Mouse (Mus musculus) granulocyte monocyte progenitor cell, adult 5-6 weeks (primary cell): Measurements from ENCODE around the gene Romo1. TPM values are rescaled to one million over a fixed set of nuclear protein-coding genes. Genes with fewer than 3 reads are reported as not detected.
"Not testable (repeated sequence)": the region's sequence is repeated elsewhere in the genome, so short reads cannot be mapped to it uniquely, and the experiment has no call there.

Experiments
- ATAC-seq: replicated peaks from 2 replicates; pipeline ENCODE4 v1.8.0; 2016; ENCODE audit warnings: mild to moderate bottlenecking, moderate TSS enrichment, inconsistent platforms; ENCODE audit not compliant: poor library complexity, severe bottlenecking
- total RNA-seq, 2 experiments: library from RNA; stranded (forward) in 1 of 2; stranded (reverse) in 1 of 2; fragments of 200-712, 200-1000 nt in 1 of 2; fragments of >200 nt in 1 of 2; fragmentation: Nextera tagmentation in 1 of 2; gene quantifications; 2 replicates each; pipeline ENCODE4 v1.2.3; 2014 to 2017

Romo1 gene
- total RNA-seq, 2 experiments from 2014 or later = 38.1 to 174 TPM

DNA sequence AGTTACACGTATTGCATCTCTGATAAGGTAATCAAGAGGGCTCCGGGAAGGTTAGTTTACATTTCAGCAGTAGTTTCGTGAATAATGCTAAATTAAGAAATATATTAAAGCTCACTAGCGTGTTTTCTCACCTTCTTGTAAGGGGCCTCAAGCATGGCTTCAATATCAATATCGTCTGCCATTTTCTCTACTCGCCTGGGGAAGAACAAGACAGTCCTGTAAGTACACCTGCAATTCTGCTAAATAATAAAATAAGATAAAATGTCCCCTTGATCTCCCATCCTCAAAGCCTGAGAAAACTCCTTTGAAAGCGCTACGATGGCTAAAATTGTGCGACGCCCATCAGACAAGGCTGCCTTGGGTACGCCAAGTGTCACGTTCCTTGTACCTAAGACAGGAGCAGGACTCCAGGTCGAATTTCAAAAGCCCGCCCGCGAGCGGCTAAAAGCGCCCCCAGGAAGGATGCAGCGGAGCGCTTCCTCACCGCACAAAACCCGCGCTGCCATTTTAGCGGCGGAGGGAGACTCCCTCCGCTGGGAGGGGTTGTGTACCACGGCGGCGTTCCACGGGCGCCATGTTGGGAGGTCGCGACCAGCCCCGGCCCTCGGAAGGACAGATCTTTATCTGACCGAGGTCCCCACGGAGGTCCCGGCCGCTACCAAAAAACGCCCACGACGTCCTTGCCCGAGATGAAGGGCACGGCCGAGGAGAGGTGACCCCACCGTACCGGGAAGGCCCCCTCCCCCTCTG, 35.4 kb downstream of the Romo1 start:
- ATAC-seq = peak; percentile 57

DNA sequence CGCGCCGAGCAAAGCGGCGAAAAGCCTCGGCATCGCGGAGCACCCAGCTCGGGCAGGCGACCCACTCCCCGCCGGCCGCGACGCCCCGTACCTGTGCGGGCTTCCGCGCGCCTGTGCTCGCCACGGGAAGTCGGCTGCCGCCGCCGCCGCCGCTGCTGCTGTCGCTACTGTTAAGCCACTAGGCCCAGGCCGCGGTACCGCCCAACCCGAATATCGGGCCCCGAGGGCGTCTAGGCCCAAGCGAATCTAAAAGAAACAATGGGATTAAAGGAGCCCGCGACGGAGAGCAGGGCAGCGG, 35.9 kb downstream of the Romo1 start:
- no peak for ATAC-seq

DNA sequence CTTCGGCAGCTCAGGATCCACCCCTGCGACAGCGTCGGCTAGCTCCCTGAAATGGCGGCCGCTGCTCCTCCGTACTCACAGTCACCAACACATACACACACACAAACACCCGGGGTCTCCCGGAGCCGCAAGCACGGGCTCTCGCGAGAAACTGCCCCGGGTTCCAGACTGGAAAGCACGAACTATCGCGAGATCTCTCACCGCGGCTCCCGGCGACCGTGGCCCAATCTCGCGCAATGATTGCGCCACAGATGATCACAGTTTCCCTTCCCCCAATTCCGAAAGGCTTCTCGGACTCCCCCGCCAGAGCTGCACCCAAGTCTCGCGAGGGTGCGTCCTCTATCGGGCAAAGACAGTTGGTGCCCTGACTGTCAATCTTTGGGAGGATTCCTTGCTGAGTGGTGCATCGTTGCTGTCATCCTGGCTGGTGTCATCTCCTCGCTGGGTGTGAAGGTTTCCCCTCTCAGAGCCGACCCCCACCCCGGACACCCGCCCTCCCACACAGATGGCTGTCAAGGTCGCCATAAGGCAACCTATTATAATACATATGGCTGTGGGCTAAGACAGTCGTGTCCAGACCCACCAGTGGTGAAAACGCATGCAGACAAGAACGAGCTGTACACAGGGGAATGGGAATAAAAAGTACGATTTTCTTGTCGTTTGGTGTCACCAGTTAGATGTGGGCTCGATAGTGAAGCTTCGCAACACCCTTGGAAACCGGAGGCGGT, 36.4 kb downstream of the Romo1 start, which contains the start of gene Rbm39:
Rbm39 (minus strand) TSS at position 145 of the 728 bp plus-strand sequence.
- ATAC-seq = peak; percentile 86

DNA sequence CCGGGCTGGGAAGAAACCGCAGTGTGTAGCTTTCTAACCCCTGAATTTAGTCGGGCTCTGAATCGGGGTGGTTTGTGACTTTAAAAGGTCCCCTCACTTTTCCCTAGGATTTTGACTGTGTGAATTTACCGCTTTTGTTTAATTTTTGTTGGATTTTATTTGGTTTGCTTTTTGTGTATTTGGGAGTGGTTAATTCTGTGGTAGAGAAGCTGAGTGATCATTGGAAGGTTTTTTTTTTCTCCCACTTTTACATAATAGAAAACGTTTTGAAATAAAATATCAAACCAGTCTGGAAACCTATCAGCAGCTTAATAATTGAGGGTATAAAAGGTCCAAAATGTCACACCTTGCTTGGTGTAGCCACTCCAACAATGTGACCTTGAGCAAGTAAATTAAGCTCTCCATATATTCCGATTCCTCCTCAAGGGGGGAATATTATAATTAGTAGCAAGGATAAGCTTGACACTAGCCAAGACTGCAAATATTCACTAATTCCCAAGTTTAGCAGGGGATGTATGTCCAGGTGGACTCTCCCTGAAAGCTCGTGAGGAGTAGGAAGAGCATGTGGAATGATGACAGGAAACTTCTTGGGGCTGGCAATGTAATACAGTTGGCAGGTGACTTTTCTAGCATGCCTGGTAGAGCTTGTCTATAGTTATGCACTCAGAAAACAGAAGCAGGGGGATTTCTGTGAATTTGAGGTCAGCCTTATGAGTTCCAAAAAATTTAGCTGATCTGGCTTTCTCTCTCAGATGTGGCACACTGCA, 37.2 kb downstream of the Romo1 start:
- ATAC-seq = no peak

DNA sequence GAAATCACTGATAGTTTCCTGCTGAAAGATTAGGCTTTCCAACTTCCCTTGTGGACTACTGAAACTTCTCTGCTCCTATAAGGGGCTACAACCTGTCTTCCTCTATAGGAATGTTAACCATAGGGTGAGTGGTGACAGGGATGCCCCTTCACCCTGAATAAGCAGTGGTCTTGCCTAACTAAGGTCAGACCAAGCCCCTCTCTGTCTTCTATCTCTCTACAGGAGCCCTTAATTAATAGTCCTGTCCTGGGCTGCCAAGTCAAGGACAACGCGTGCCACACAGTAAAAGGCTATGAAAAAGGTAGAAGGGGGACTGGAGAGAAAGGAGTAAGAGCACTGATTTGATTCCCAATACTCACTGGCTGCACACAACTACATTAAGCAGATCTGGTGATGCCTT, 37.8 kb downstream of the Romo1 start:
- ATAC-seq = no peak

DNA sequence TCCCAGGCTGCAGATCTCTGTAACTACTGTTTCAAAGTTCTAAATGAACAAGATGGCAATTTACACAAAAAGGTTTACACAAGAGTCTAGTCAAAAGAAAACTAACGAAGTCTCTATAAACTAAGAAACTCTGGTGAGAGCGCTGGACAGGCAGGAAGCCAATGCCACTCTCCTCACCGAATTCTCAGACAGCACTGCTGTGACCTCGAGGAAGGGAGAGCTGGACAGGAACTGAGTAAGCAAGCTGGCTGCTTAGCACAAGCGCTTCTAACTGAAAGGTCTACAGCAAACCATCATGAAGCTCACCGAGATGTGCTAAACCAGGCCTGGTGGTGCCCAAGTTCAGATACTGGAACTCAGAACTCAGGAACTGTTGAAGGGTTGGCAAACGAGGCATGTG, 45.4 kb downstream of the Romo1 start:
- ATAC-seq = not testable (repeated sequence)

DNA sequence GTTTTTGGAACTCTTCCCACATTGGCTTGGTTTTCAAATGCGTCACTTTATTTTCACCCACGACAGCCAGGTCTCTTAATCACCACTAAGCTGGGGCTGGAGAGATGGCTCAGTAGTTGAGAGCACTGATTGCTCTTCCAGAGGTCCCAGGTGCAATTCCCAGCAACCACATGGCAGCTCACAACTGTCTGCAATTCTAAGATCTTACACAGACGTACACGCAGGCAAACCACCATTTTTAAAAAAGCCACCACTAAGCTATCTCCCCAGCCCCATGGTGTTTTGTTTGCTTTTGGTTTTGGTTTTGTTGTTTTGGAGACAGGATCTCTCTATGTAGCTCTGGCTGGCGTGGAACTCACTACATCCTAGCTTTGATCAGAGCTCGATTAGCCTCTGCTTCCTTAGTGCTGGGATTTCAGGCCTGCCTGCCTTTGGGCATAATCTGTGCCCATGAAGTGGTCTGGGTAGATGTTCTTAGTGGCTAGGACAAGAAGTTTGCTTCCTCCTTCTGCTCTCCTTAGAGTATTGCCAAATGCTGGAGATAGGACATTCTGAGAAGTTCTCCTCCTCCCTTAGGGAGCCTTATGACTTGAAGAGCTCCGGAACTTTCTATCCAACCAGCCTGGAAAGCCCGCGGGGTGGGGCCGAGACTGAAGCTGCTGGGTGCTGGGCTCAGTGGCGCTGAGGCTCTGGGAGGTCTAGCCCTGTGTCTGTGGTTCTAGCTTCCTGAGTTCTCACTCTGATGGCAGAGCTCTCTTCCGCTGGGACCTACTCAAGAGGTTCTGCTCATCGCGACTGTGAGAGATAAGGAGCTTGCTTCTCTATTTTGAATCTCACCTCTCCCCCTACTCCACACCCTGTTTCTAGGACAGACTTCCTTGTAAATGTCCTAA, 46.4 kb downstream of the Romo1 start:
- peak; percentile 90 for ATAC-seq

DNA sequence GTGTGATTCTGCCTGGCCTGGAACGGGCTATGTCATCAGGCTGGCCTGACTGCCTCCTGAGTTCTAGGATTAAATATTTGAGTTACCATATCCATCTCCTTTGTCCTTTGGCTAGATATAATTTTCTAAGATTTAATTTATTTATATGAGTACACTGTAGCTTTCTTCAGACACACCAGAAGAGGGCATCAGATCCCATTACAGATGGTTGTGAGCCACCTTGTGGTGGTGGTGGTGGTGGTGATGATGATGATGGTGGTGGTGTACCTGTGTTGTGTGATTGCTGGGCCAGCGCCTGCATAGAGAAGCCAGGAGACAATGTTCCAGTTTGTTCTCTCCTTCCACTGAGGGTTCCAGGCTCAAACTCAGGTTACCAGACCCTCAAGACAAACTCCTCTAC, 47.7 kb downstream of the Romo1 start:
- ATAC-seq = no peak

DNA sequence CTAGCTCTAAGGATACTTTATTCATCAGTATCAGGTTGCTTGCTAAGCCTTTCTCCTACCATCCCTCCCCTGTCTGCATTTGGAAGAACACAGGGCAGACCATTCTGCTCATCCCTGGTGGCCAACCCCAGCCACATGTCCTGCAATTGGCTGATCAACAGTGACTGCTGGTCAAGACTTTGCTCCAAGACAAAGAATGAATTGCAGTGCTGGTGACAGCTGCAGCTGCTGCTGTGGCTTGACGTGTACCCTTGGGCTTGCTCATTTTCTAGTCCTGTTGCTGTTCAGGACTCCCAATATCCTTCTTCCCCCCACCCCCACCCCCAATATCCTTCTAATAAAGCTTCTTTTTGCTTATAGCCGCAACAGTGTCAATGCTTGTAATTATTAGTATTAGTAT, 48.2 kb downstream of the Romo1 start:
- ATAC-seq = no peak

DNA sequence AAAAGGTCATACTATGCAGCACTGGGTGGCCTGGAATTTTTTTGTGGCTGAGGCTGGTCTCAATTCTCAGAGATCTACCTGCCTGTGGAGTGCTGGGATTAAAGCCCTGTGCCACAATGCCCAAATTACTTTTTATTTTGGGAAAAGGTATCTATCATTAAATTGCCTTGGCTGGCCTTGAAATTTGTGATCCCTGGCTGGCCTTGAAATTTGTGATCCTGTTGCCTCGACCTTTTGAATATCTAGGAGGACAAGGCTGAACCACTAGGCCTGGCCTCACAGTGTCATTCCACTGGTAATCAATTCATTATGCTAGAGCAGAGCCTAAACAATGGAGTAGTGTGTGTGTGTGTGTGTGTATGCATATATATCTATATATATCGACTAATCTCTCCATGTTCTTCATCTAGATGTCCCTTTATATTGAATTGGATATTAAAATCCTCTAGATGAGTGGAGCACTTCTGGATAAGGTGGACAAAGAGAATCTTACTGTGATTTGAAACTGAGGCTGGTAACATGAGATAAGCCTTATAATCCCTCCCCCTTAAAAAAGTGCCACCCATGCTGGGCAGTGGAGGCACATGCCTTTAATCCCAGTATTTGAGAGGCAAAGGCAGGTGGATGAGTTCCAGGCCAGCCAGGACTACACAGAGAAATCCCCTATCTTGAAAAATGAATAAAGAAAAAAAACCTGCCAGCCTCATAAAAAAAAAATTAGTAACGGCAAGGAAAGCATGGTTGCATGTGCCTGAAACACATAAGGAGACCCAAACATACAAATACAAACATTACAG, 49.4 kb downstream of the Romo1 start:
- no peak for ATAC-seq

DNA sequence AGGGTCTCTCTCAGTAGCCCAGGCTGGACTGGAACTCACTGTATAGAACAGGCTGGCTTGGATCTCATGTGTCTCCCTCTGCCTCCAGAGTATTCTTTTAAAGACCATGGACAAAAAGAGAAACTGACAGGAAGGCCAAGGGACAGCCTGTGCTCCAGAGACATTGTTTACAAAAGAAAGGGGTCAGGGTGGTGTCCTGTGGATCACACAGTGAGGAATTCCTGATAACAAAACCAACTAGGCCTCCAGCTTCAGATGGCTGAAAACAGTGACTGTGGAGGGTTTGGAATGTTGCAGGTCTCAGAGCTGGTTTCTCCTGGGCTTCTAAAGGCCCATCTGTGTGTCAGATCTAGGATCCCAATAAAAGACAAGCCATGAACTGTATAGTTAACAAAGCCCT, 50.7 kb downstream of the Romo1 start:
- no peak for ATAC-seq

Other genes with a start within 250 kb of the Romo1 start
- gene Uqcc1, start 213.7 kb upstream of the Romo1 start, total RNA-seq (2014; fragmentation: Nextera tagmentation) = 37.9 and 39.5 TPM in 2 replicates
- 66.6 and 71.5 TPM in 2 replicates for gene Uqcc1, start 213.7 kb upstream of the Romo1 start, total RNA-seq (2017)
- not detected in 2 replicates for gene Gm15557, start 203.3 kb upstream of the Romo1 start, total RNA-seq (2014; fragmentation: Nextera tagmentation)
- gene Gm15557, start 203.3 kb upstream of the Romo1 start, total RNA-seq (2017) = not detected in 2 replicates
- not detected in 2 replicates for gene Gdf5, start 198.7 kb upstream of the Romo1 start, total RNA-seq (2014; fragmentation: Nextera tagmentation)
- gene Gdf5, start 198.7 kb upstream of the Romo1 start, total RNA-seq (2017) = not detected in 2 replicates
- 33.3 and 44.4 TPM in 2 replicates for gene Cep250, start 187.6 kb upstream of the Romo1 start, total RNA-seq (2014; fragmentation: Nextera tagmentation)
- 39.0 and 41.6 TPM in 2 replicates for gene Cep250, start 187.6 kb upstream of the Romo1 start, total RNA-seq (2017)
- gene 6430550D23Rik, start 136.1 kb upstream of the Romo1 start, total RNA-seq (2014; fragmentation: Nextera tagmentation) = 1.4 TPM in 1 of 2 replicates, not detected in the other
- gene 6430550D23Rik, start 136.1 kb upstream of the Romo1 start, total RNA-seq (2017) = 0.30 TPM in 1 of 2 replicates, not detected in the other
- 184 and 197 TPM in 2 replicates for gene Ergic3, start 136.0 kb upstream of the Romo1 start, total RNA-seq (2014; fragmentation: Nextera tagmentation)
- 78.5 and 96.2 TPM in 2 replicates for gene Ergic3, start 136.0 kb upstream of the Romo1 start, total RNA-seq (2017)
- gene Fer1l4, start 91.1 kb upstream of the Romo1 start, total RNA-seq (2014; fragmentation: Nextera tagmentation) = not detected in 2 replicates
- not detected in 2 replicates for gene Fer1l4, start 91.1 kb upstream of the Romo1 start, total RNA-seq (2017)
- 0.49 and 8.3 TPM in 2 replicates for gene Spag4, start 78.9 kb upstream of the Romo1 start, total RNA-seq (2014; fragmentation: Nextera tagmentation)
- 1.5 and 4.8 TPM in 2 replicates for gene Spag4, start 78.9 kb upstream of the Romo1 start, total RNA-seq (2017)
- 34.2 and 51.5 TPM in 2 replicates for gene Cpne1, start 32.1 kb upstream of the Romo1 start, total RNA-seq (2014; fragmentation: Nextera tagmentation)
- 14.7 and 16.5 TPM in 2 replicates for gene Cpne1, start 32.1 kb upstream of the Romo1 start, total RNA-seq (2017)
- 28.6 and 49.6 TPM in 2 replicates for gene Rbm12, start 32.1 kb upstream of the Romo1 start, total RNA-seq (2014; fragmentation: Nextera tagmentation)
- gene Rbm12, start 32.1 kb upstream of the Romo1 start, total RNA-seq (2017) = 40.2 and 53.5 TPM in 2 replicates
- 11.6 and 29.4 TPM in 2 replicates for gene Gm28036, start 16.9 kb upstream of the Romo1 start, total RNA-seq (2014; fragmentation: Nextera tagmentation)
- gene Gm28036, start 16.9 kb upstream of the Romo1 start, total RNA-seq (2017) = 27.0 and 32.3 TPM in 2 replicates
- gene Nfs1, start 147 bp downstream of the Romo1 start, total RNA-seq (2014; fragmentation: Nextera tagmentation) = 57.3 and 66.6 TPM in 2 replicates
- gene Nfs1, start 147 bp downstream of the Romo1 start, total RNA-seq (2017) = 38.8 and 41.6 TPM in 2 replicates
- 317 and 379 TPM in 2 replicates for gene Rbm39, start 36.2 kb downstream of the Romo1 start, total RNA-seq (2014; fragmentation: Nextera tagmentation)
- gene Rbm39, start 36.2 kb downstream of the Romo1 start, total RNA-seq (2017) = 566 and 641 TPM in 2 replicates
- 17.1 and 33.3 TPM in 2 replicates for gene Phf20, start 52.4 kb downstream of the Romo1 start, total RNA-seq (2014; fragmentation: Nextera tagmentation)
- 32.1 and 53.4 TPM in 2 replicates for gene Phf20, start 52.4 kb downstream of the Romo1 start, total RNA-seq (2017)
- 3.4 and 4.0 TPM in 2 replicates for gene Cnbd2, start 168.3 kb downstream of the Romo1 start, total RNA-seq (2014; fragmentation: Nextera tagmentation)
- gene Cnbd2, start 168.3 kb downstream of the Romo1 start, total RNA-seq (2017) = 2.6 and 6.5 TPM in 2 replicates
- 0.60 and 5.4 TPM in 2 replicates for gene Scand1, start 168.7 kb downstream of the Romo1 start, total RNA-seq (2014; fragmentation: Nextera tagmentation)
- gene Scand1, start 168.7 kb downstream of the Romo1 start, total RNA-seq (2017) = 20.9 and 28.4 TPM in 2 replicates